Mouse (Mus musculus) MEL-GATA-1-ER (cell line): ENCODE data around the gene Zdhhc22.

Source experiments
- DNase-seq: peaks from one replicate; pipeline ENCODE4 v3.0.0-alpha.2; 2012; ENCODE audit warnings: low read depth; ENCODE audit errors: extremely low read depth

Gene Zdhhc22

DNA sequence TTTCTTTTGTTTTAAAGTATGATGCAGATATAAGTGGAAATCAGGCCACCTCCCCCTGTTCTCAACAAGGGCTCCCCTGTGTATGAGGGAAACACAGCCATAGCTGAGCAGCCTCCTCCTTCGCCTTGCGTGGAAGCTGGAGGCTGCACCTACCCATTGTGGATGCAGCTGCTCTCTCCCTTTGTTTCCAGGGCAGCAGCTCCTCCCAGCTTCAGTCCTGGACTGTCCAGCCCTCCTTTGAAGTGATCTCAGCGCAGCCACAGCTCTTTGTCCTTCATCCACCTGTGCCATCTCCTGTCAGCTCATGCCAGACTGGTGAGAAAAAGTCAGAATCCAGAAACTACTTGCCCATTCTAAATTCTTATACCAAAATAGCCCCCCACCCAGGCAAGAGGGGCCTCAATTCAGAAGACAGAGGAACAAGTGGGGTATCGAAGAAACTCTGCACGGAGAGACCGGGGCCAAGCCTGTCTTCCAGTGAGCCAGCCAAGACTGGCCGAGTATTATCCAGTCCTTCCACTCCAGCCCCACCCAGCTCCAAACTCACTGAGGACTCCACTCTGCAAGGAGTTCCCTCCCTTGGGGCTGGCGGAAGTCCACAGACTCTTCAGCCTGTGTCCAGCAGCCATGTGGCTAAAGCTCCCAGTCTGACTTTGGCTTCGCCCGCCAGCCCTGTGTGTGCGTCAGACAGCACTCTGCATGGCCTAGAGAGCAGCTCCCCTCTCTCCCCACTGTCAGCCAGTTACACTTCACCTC lies 28.5 kb downstream of the Zdhhc22 start:
- DNase-seq = no peak

DNA sequence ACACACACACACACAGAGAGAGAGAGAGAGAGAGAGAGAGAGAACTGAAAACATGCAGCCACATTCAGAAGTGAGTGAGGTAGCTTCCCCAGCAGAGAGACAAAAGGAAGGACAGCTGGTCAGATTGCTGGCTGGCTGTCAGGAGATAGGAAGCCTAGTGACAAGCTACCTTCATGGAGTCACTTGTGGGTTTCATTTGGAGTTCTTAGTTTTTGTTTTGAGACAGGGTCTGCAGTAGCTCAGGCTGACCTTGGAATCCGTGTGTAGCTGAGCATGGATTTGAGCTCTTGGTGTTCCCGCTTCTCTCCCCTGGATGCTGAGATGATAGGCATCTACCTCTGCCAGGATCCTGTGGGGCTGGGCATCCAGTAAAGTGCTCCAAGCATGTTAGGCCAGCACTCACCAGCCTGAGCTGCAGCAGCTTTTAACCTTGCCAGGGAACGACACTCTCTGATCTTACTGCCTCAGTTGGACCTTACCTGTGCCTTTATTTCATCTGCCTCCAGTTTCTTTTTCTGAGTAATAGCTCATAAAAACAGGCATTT lies 29.4 kb downstream of the Zdhhc22 start:
- DNase-seq = no peak

DNA sequence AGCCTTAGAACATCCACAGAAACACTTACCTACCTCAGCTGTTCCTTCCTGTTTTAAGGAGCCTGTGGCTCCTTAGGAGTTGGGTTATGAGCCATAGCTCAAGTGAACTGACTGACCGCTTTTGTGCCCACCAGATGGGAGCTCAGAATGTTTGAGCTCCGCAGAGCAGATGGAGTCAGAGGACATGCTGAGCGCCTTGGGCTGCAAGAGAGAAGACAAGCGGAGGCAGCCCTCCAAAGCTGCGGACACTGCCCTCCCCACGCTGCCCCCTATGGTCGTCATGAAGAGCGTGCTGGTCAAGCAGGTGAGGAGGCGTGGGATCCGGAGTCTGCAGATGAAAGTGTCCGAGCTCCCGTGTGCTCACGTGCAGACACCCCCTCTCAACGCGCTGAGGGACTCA lies 30.1 kb downstream of the Zdhhc22 start:
- DNase-seq = no peak

DNA sequence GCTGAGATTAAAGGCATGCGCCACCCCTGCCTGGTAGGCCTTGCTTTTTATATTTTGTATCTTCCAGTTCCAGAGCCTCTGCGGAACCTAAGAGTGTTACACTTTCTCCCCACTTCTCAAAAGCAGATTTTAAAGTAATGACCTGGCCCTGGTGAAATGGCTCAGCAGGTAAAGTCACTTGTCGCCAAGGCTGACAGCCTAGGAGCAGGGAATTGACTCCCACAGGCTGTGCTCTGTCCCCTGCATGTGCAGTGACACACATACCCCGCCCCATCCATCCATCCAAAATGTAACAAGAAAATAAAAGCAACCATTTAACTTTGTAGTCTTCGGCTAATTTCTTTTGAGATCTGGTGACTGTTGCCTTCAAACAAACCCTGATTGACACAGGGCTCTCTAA lies 30.6 kb downstream of the Zdhhc22 start:
- DNase-seq = no peak

DNA sequence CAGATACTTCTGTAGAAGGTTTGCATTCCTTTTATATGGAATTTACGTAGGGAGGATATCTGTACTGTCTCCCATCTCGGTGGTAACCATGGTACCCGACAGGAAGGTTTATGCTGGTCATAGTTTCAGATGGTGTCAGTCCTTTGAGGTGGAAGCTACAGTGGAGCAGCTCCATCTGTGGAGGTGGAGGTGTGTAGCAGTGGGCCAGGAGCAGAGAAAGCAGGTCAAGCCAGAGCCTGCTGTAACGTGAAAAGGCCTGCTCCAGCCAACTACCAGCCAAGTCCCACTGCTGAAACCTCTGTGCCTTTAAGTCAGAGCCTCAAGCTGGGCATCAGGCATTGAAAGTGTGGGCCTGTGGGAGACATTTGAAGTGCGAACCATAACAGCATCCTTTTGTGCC lies 31.7 kb downstream of the Zdhhc22 start:
- DNase-seq = no peak

DNA sequence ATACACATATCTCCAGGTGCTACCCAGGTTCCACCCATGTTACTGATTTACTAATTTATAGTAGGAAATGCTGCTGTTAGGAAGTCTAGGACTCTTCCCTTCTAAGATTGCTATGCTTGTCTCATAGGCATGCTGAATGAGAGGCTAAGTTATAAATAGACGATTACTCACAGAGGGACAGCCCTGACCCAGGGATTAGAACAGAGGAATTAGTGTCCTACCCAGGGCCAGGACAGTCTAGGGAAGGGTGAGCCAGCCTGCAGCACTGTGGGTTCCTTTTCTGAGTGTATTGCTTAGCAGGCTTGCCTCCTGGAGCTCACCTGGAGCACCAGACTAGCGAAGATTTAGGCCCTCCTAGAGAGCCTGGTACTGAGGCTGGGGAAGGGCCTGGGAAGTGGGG lies 34.3 kb downstream of the Zdhhc22 start:
- DNase-seq = no peak

DNA sequence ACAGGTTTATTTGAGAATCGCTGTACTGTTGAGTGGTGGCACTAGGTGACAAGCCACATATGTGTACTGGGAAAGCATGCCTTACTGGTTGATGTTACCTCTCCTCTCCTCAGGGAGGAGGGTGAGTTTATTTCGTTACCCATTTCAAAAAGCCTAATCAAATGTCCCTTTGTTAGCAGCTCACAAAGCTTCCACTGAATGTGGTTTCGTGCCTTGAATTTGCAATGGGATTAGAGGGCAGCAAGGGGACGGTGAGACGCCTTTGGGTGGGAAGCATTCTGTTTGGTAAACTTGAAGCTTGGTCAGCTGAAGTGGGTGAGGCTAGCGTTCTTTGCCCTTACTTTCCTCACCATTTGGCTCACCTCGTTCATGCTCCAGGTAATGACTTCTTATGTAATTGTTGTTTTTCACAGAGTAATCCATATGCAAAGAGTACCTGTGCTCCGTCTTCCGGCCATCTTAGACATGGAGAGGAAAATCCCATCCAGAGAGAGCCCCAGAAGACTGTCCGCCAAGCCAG lies 37.8 kb downstream of the Zdhhc22 start:
- no peak for DNase-seq

DNA sequence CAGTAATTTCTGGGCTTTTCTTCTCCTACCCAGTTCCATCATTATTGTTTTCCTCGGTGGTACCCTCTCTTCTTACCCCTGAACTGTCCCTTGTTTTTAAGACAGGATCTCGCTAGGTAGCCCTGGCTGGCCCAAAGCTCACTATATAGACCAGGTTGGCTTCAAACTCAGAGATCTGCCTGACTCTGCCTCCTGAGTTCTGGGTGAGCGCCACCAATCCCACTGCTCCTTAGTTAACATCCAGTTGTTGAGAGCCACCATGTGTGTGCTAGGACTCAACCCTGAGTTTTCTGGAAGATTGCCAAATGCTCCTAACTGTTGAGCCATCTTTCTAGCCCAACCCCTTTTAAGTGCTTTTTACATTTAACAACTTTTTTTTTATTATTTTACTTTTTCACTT lies 39.3 kb downstream of the Zdhhc22 start:
- DNase-seq = no peak

DNA sequence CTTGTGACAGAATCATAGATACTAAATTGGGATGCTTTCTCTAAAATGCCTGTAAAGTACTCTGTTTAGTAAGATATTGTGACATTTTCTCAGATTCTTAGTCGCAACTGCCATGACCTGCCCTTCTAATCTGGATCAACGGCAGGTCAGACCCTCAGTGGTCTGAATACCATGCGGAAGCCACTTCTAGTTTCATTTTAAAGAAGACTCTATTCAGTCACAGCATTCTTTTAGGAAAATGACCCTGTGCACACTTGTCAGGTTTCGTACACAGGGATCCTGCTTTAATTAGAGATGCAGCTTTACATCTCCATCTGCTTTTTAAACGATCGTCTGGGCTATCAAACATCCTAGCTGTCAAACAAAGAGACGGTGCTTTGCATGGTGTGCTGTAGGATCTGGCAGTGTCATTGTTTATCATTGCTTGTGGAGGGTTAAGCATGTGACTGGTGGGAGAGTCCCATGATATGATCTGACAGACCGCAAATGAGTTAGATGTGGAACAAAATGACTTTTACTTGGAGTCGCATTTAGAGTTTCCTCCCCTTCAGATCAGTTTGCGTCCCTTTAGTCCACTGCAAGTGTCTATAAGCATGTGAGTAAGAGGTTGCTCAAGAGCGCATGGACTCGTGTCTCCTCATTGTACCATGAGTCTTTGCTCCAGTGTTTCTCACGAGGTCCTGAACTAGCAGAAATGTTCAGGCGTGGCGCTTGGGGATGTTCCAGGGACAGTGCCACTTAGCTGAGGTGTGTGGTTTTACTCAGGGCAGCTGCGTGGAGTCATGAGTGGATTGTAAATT lies 39.9 kb downstream of the Zdhhc22 start:
- peak; percentile 54 for DNase-seq

DNA sequence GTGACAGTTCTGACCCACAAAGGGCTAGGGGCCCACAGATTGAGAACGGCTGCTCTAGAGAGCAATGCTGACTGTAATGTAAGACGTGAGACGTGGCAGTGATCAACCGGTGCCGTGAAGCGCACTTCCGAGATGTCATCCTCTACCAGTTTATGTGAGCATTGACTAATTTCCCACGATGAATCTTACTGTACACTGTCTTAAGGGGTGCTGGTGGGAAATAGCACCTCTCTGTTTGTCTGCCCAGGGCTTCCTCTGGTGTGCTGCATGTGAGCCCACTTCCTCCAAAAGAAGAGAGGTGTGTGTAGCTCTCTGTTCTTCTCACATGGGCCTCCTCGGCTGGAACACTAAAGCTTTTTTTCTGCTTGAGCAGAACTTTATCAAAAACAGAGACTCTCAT lies 40.7 kb downstream of the Zdhhc22 start:
- DNase-seq = no peak

DNA sequence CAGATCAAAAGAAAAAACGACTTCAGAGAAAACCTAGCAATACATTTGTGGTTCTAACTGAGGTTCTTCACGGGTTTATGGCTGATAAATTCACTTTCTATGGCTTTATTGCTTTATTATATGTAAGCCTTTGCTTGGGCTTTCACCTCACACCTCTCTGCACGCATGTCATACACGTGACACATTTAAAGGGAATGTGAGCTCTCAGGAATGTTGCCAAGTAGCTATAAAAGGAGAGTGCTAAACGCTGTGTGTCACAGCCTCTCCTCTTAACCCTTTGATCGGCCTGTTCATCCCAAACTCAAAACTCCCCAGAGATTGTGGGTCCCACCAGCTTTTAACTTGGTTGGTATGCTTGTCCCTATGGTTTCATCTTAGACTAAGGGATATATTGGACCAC lies 41.6 kb downstream of the Zdhhc22 start:
- no peak for DNase-seq

DNA sequence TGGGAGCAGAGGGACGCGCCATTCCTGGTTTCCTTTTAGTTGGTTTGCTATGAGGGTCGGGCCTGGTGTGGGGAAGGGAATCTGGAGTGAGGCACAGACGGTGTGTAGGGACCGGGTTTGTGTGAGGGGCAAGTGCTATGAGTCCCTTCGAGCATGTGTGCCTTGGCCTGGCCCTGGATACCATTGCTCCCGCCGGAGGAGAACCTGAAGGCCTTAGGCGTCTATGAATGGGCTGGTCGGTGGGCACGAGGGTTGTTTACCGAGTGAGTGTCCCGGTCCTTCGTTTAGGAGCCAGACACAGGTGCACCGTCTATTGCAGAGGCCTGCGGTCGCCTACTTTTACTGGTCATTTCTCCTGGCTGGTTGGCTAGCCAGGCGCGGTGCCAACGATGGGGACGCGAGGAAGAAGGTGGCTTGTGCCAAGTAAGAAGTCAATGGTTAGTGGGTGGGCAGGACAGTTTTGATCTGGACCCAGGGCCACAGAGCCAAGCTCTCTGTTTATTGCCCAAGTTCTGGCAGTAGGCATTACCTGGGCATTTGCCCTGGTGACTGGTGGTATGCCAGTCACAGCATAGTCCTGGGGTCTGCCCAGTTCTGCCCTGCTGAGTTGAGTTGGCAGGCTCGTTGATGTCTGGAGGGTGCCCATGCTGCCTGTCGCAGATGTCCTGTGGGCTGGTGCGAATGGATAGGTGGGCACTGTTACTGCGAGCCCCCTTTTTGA lies 42.4 kb downstream of the Zdhhc22 start:
- no peak for DNase-seq

DNA sequence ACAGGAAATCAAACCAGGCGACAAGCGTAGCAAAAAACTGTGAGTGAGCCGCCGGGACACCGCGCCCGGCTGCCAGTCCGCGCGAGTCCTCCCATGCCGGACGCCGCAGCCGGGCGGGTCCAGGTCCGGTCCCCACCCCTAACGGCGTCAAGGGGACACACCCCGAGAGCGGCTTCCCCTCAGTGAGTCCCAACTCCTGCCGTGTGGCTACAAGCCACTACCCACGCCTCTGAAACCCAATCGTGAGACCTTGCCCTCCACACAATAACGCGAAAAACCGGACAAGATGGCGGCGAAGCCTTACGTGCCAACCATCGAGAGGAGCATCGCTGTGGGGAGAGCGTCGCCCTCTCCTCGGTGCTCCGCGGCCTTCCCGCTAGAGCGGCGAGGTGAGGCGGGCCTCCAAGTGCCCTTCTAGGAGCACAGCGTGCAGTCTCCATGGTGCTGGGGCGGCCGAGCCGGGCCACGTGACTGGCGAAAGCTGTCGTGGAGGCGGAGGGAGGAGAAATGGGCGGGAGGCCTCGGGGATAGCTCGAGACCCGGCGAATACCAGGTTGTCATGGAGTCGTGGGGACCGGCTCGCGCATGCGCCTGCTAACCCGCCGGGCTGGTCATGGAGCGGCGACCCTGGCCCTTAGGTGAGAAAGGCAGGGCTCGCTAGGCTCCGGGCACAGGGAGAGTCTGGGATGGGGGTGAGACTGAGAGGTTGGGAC lies 43.2 kb downstream of the Zdhhc22 start, which contains the start of gene Cipc:
Cipc (plus strand) TSS at position 182 of the 713 bp plus-strand sequence.
- DNase-seq = peak; percentile 95

DNA sequence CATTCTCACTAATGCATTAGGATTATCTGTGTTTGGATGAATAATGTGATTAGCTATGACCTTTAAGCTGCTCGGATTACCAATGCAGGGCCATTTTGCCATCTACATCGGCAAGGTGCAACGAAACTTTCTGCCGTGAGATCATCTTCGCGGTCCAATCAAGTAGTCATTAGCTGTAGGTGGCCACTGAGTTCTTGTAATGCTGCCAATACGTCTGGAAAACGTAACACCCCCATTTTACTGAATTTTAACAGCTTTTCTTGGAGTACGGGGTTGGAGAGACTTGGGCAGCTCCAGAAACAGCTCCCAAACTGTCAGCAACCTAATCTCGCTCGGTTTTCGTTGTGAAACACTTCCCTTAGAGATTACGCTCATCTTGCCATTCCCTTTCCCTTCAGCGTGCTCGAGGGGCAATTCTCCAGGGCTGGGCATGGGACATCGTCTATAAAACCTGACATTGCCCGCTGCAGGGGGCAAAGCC lies 43.9 kb downstream of the Zdhhc22 start:
- peak; percentile 68 for DNase-seq

DNA sequence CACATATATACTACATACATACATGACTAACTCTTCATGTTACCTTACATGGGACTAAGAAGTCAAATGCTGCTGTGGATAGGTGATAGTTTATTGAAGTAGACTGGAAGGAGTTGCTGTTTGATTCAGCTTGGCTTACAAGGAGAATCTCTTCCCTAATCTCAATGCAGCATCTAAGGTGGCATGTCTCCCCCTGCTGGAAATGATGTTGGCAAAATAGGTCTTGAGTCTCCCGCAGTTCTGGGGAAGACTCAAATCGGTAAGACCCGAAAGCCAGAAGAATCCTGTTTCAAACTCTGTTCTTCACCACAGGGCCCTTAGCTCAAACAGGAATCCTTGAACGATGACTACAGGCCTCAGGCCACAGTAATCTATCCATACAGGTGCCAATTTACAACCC lies 45.1 kb downstream of the Zdhhc22 start:
- DNase-seq = no peak

DNA sequence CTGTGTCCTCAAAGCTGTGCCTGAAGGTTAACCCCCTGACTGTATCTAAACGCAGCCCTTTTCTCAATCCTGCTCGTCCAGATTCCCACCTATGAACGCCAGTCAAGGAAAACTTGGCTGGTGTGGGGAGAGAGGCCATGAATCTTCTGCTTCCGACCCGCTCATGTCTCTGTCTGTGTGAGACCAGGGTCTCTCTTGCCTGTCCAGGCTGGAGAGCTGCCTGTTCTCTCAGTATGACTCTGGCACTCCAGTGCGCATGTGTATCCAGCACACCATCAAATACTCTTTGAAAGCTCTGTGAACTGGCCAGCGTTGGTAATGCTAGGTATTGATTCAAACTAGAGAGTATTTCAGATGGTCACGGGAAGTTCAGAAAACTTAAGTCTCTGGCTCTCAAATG lies 46.8 kb downstream of the Zdhhc22 start:
- DNase-seq = no peak

DNA sequence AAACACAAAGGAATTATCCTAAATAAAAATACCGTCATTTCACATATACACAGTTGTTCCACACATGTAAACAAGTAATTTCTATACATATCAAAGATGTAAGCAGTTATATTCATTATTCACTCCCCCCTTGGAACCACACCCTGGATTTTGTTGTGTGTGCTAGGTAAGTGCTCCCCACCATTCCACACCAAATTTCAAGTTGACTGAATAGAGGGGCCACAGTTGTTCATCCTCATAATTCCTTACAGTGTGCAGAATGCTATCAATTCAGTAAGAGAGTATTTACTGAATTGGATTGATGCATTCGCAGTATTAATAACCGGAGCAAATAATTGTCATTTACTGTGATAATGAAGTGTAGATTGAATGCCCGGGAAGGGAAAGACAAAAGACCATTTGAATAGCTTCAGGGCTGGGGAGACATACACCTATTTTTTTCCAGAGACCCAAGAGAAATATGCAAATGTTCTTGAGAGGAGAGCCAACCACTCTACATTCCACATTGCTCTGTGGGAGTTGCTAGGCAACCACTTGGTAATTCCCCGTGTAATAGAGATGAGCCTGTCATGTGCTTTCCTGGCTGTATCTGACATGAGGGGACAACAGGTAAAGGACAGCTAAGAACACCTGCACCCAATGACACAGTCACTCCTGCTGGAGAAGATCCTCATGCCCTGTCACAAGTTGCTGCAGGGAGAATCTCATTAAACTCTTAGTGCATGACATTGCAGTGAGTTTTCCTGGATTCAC lies 48.3 kb downstream of the Zdhhc22 start:
- DNase-seq = no peak

DNA sequence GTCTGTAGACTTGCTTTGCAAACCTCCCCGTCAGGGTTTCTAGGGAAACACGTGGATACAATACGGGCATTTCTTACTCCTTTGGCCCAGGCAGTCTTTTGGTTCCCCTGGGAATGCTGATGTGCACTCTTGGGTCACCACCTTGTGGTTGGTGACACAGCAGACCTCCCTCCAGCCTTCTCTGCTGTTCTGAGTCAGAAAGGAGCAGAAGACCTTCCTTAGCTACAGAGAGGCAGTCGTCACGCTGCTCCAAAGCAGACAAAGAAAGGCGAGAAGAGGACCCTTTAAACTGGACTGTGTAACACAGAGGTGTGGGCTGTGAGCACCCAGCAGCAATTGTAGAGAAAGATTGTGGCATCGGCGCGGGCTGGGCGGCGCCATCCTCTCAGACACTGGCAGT lies 49.1 kb downstream of the Zdhhc22 start:
- no peak for DNase-seq

DNA sequence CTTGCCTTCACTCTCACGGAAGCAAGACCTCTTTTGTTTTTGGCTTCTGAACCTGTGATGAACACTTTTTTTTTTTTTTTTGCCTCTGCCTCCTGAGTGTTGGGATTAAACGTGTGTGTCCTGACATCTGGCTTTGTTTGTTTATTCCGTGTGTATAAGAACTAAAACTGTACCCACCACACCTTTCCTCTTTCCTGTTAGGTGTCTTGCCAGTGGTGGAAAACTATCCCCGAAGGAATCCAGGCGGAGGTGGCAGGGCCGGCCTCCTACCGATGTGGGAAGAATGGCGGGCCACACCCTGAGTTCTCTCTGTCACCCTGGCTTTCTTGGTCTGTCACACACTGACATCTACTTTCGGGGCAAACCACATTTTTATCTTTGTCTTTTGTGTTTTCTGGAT lies 51.7 kb downstream of the Zdhhc22 start:
- no peak for DNase-seq
